Mouse (Mus musculus) heart, postnatal 14 days (tissue): Measurements from ENCODE around the gene Fance. TPM values are rescaled to one million over a fixed set of nuclear protein-coding genes. Genes with fewer than 3 reads are reported as not detected.
A peak's percentile ranks its signal among the peaks of the same experiment; 100 is the strongest.
"Not testable (repeated sequence)": the region's sequence is repeated elsewhere in the genome, so short reads cannot be mapped to it uniquely, and the experiment has no call there.

ENCODE experiments used
- DNase-seq, 2 experiments: peaks; one replicate each; pipeline ENCODE4 v3.0.0; 2021 to 2022
- intact Hi-C: fragments of 180-260 bp; cut with DNase I; formaldehyde crosslinking; loops from one replicate; pipeline ENCODE4 v1.15.1; 2025
- total RNA-seq, 2 experiments: library from RNA; stranded (reverse); gene quantifications; 2 replicates each; pipeline ENCODE4 v1.2.3; 2021

Fance gene
- total RNA-seq, 2 experiments from 2014 or later, result 12.8 to 14.2 TPM

- DNase-seq, result peak; percentile 40 to 58
- intact Hi-C loops, result no loop called here
Observed at GRCm38 (mm10) chr17:28344050-28344607, 30.8 kb downstream of the Fance start.

GRCm38 (mm10) chr17:28344670-28345069 lies 31.4 kb downstream of the Fance start:
- intact Hi-C loops, result no loop called here
- no peak for DNase-seq

- intact Hi-C loops, result no loop called here
Observed at GRCm38 (mm10) chr17:28345271-28345721, 32.0 kb downstream of the Fance start.

GRCm38 (mm10) chr17:28345882-28346281 lies 32.6 kb downstream of the Fance start:
- intact Hi-C loops, result no loop called here
- peak; percentile 55 to 69 for DNase-seq

More at GRCm38 (mm10) chr17:28345271-28345721, 32.0 kb downstream of the Fance start:
- DNase-seq, result peak in 1 of 2 experiments; percentile 43

- intact Hi-C loops, result no loop called here
- DNase-seq, result no peak
Observed at GRCm38 (mm10) chr17:28347327-28347726, 34.0 kb downstream of the Fance start.

GRCm38 (mm10) chr17:28348211-28348610 lies 34.9 kb downstream of the Fance start:
- DNase-seq, result peak in 1 of 2 experiments; percentile 52
- intact Hi-C loops, result no loop called here

GRCm38 (mm10) chr17:28349264-28349880 lies 36.1 kb downstream of the Fance start:
- intact Hi-C loops, result no loop called here
- DNase-seq, result no peak

- DNase-seq, result peak; percentile 57 to 60
- intact Hi-C loops, result no loop called here
Observed at GRCm38 (mm10) chr17:28349901-28350465, 36.7 kb downstream of the Fance start.

GRCm38 (mm10) chr17:28350466-28351352 lies 37.4 kb downstream of the Fance start, which contains the start of gene Tead3:
Gene Tead3, minus strand, starts transcription at chr17:28350817.
- peak; percentile 85 for DNase-seq
- intact Hi-C loops, result no loop called here

- no peak for DNase-seq
- intact Hi-C loops, result no loop called here
Observed at GRCm38 (mm10) chr17:28351353-28351890, 38.1 kb downstream of the Fance start.

GRCm38 (mm10) chr17:28352018-28352417 lies 38.7 kb downstream of the Fance start:
- intact Hi-C loops, result no loop called here
- no peak for DNase-seq

GRCm38 (mm10) chr17:28355871-28356270 lies 42.6 kb downstream of the Fance start:
- DNase-seq, result peak in 1 of 2 experiments; percentile 44
- intact Hi-C loops, result no loop called here

- intact Hi-C loops, DNase-seq: not testable (repeated sequence)
Observed at GRCm38 (mm10) chr17:28358576-28359261, 45.4 kb downstream of the Fance start.

GRCm38 (mm10) chr17:28360531-28361277 lies 47.4 kb downstream of the Fance start:
- intact Hi-C loops, result no loop called here
- DNase-seq, result no peak

- intact Hi-C loops, result no loop called here
Observed at GRCm38 (mm10) chr17:28361921-28362652, 48.8 kb downstream of the Fance start.

GRCm38 (mm10) chr17:28362653-28363292 lies 49.5 kb downstream of the Fance start:
- DNase-seq, result no peak
- intact Hi-C loops, result no loop called here

More at GRCm38 (mm10) chr17:28361921-28362652, 48.8 kb downstream of the Fance start:
- DNase-seq, result no peak

GRCm38 (mm10) chr17:28363507-28363906 lies 50.2 kb downstream of the Fance start:
- no peak for DNase-seq
- intact Hi-C loops, result no loop called here

GRCm38 (mm10) chr17:28365122-28365521 lies 51.8 kb downstream of the Fance start, which contains the start of gene Tulp1:
Gene Tulp1, minus strand, starts transcription at chr17:28365222.
- intact Hi-C loops, result loop anchor here (5.0 kb wide), 2 partner anchors 138 to 158 kb away; partner anchors contain the start of gene Def6
- DNase-seq, result no peak
